Mouse (Mus musculus) frontal cortex, postnatal 14 days (tissue): ENCODE data around the gene Tmem97.
A peak's percentile ranks its signal among the peaks of the same experiment; 100 is the strongest.
"Not testable (repeated sequence)": the region's sequence is repeated elsewhere in the genome, so short reads cannot be mapped to it uniquely, and the experiment has no call there.

Source experiments
- DNase-seq, 2 experiments: peaks; one replicate each; pipeline ENCODE4 v3.0.0; 2022; ENCODE audit warnings: low spot score in 2 of 2

Tmem97 gene

DNA sequence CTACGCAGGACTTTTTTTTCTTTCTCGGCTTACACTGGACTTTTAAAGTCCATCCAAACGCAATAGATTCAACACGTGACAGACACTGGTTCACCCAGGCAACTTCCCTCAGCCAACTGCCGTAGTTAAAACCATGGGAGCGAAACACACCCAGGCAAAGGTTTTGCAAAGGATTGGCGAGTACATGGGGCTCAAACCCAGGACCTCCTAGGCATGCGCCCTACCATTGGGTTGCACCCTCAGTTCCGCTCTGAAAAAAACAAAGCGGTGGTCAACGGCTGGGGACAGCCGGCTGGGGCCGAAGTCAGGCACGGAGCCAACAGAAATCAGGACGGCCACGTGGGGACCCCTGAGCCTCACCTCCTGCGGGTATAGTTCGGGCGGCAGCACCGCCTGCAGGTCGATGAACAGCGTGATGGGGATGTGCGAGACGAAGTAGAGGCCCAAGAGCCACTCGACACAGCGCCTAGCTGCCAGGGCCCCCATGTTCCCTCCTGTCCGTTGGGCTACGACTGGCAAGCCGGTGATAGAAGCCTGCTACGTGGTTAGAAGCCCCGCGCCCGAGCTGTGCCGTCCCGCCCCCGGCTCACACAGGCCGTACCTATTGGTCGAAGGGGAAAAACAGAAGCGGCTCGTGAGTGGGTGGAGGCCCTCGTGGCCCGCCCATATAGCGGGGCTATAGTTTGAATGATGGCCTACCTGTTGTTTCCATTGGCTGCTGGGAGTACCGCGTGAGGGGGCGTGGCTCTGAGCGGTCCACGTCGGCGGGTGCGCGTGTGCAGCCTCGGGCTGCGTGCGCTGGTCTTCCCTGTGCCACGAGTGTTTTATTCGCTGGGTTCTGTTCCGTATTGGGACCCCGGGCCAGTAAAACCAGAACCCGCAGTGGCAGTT is at the start of gene Tmem97:
Gene Tmem97, minus strand, starts transcription at position 610 of the 891 bp plus-strand sequence.
- DNase-seq = peak; percentile 96 to 97

GRCm38 (mm10) chr11:78600051-78600450 is 49.5 kb upstream of the Tmem97 start:
- DNase-seq = no peak

GRCm38 (mm10) chr11:78598763-78599415 is 48.3 kb upstream of the Tmem97 start:
- DNase-seq = no peak

DNA sequence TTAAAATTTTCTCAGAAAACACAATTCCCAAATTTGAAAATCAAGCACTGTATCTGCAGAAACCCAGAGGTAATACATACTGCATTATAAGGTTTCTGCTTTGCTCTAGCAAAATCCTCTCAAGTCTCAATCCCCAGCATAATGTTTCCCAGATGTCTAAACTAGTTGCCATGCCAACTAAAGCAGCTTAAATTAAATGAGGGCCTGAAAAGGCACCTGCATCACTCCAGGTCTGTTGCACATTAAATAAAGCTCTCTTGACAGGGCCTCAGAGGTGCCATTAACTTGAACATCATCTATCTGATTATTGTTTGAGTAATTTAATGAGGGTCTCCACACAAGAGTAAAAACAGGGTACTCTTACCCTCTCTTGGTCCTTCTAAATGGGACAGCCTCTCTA is 46.2 kb upstream of the Tmem97 start:
- DNase-seq = no peak

DNA sequence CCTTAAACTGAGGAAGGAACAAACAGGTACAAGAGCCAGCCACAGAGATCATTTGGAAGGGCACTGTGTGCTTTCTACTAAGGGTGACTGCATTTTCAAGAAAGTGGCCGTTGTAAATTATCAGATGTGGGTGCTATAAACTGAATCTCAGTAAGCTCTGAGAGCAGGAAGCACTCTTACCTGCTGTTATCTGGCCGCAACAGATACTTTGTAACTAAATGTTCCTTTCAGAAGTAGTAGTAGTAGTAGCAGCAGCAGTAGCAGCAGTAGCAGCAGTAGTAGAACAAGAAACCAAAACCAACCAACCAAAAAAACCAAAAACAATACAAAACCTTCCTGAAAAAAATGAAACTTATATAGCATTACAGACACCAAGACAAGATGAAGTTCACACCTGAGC is 45.2 kb upstream of the Tmem97 start:
- no peak for DNase-seq

- DNase-seq = no peak
Measured at GRCm38 (mm10) chr11:78594271-78594964, 43.8 kb upstream of the Tmem97 start.

DNA sequence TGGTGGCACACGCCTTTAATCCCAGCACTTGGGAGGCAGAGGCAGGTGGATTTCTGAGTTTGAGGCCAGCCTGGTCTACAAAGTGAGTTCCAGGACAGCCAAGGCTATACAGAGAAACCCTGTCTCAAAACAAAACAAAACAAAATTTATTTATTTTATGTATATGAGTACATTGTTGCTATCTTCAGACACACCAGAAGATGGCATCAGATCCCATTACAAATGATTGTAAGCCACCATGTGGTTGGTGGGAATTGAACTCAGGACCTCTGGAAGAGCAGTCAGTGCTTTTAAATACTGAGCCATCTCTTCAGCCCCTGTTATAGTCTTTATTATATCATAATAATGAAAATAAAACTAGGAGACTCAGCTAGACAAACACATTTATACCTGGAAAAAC is 37.1 kb upstream of the Tmem97 start:
- DNase-seq = not testable (repeated sequence)

- no peak for DNase-seq
Measured at GRCm38 (mm10) chr11:78586099-78586498, 35.5 kb upstream of the Tmem97 start.

GRCm38 (mm10) chr11:78582848-78583247 is 32.3 kb upstream of the Tmem97 start:
- no peak for DNase-seq

GRCm38 (mm10) chr11:78574975-78575374 is 24.4 kb upstream of the Tmem97 start:
- no peak for DNase-seq

GRCm38 (mm10) chr11:78574536-78574935 is 24.0 kb upstream of the Tmem97 start:
- DNase-seq = no peak

- DNase-seq = not testable (repeated sequence)
Measured at GRCm38 (mm10) chr11:78574031-78574430, 23.5 kb upstream of the Tmem97 start.

GRCm38 (mm10) chr11:78571854-78572253 is 21.3 kb upstream of the Tmem97 start:
- no peak for DNase-seq

DNA sequence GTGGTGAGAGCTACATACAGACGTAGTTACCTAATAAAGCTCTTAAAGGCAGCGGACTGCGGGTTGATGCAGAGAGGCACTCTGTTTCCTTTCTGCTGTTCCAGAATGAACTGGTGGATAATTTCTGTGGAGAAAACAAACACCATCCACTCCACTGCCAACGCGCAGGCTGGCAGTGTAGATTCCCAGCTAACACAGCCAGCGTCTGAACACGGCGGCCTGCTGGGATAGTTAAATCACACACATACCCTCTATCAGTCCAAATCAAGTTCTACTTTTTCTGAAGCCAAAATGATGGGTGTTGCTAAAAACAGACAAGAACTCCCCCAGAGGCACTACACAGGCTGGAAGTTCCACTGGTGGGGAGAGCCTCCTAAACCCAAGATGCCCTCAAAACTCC is 20.9 kb upstream of the Tmem97 start:
- DNase-seq = peak in 1 of 2 experiments; percentile 6

DNA sequence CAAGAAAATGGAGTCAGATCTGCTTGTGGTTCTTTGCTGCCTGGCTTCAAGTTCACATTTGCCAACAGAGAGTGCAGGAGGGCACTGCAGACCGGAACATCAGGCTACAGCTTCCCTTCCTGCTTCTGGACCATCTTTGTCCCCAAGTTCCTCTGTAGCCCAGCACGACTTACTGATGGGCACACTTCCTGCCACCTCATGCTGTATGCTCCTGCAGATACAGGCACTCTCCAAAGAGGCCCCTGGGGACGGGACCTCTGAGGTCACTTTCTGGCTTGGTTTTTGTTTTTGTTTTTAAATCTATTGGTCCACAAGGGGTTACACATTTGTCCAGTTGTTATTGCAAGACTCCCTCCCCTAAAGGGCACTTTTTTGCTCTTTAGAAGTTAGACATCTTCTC is 19.2 kb upstream of the Tmem97 start:
- DNase-seq = no peak

DNA sequence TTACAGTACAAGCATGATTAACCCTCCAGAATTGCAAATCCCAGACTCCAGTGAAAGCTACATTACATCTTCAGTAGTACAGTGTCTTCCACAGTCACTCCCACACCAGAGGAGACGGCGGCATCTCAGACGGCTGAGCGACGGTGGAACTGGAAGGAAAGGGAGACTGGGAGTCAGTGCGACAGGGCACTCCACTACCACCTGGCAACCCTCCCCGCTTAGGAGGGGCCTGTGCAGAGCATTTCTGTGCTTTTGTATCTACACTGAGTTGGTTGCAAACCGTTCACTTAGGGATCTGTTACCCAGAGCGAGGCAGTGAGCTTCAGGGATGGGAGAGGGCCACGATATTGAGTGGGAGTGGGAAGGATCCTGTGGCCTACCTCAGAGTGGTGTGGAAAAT is 18.2 kb upstream of the Tmem97 start:
- DNase-seq = no peak

- no peak for DNase-seq
Measured at GRCm38 (mm10) chr11:78567614-78568013, 17.0 kb upstream of the Tmem97 start.

GRCm38 (mm10) chr11:78566775-78567174 is 16.2 kb upstream of the Tmem97 start:
- DNase-seq = no peak

GRCm38 (mm10) chr11:78560447-78560846 is 9.9 kb upstream of the Tmem97 start:
- DNase-seq = peak; percentile 51 to 75

DNA sequence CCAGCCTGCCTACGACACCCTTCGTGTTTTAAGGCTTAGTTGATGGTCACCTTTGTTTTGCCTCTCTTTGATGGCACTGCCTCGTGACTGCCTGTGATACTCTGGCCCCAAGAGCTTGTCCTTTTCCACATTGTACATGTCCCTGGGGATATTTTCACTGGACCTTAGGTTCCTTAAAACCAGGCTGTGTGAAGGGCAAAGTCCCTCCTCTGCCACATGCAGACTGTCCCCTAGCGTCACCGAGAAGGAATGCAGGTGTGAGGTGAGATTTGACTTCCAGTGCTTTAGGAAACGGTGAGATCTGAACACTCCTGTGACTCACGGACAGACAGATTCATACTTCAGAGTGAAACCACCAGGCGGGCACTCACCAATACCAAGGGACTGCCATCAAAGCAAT is 6.7 kb upstream of the Tmem97 start:
- DNase-seq = no peak

DNA sequence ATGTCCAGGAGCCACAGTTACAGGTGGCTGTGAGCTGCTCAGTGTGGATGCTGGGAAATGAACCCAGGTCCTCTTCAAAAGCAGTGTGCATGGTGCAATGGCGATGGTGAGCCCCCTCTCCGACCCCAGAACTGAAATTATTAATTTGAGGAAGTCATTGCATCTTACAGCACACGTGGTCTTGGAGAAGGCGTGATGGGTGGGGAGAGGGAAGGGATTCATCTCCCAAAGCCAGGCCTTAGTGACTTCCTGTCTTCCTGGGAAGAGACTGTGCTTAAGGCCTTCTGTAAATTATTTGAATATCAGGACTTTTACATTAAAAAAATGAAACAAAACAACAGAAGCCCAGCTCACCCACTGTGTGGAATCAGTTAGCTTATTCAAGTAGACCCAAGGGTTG is 5.5 kb upstream of the Tmem97 start:
- DNase-seq = no peak

DNA sequence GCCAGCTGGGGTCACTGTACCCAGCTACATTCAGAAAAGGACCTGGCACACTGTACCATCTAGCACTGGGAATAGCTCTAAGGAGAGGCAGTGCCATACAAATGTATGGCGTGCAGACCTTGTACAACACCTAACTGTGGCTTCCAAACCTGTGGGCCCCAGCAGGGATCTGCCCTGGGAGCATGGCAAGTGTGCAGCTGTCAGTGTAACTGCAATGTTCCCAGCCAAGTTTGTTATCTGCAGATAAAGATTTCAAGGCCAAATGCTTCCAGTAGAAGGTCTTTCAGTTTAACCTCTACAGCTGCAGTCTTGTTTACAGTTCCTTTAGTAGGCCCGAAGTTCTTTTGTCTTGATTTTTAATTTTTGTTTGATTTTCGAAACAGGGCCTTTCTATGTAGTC is 5.0 kb upstream of the Tmem97 start:
- no peak for DNase-seq

DNA sequence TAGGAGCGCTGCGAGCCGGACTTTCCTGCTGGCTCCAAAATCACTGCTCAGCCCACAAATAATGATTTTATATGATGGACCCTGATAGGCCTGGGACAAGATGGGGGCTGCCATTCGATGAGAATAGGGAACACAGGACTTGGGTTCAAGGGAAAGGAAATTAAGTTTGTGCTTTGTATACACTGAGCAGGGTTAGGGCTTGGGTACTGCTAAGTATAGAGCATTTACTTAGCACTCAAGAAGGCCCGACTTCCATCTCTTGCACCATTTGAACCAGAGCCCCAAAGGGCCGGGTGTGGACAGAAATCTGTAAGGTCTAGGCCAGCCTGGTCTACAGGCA is 452 bp upstream of the Tmem97 start:
- no peak for DNase-seq
